Mouse (Mus musculus) testis, postnatal 10 days (tissue): Measurements from ENCODE around the gene Gphn.

Experiments
- DNase-seq: peaks from one replicate; pipeline ENCODE4 v3.0.0; 2021; ENCODE audit warnings: low spot score

Gphn gene

DNA sequence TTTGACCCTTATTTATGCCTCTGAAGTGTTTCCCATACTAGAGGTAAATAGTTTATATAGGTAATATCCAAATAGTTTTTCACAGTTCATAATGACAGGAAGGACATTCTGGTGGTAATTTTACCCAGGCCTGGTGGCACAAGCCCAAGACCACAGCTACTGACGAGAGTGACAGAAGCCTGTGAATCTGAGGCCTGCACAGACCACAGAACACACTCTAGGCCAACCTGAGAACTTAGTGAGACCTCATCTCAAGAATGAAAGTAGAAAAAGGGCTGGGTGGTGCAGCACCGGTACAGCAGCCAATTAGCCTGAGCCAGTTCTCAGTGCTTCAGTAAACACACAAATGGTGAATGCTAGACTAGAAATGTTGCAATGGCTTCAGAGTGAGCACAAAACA, 491.6 kb downstream of the Gphn start:
- DNase-seq: no peak

DNA sequence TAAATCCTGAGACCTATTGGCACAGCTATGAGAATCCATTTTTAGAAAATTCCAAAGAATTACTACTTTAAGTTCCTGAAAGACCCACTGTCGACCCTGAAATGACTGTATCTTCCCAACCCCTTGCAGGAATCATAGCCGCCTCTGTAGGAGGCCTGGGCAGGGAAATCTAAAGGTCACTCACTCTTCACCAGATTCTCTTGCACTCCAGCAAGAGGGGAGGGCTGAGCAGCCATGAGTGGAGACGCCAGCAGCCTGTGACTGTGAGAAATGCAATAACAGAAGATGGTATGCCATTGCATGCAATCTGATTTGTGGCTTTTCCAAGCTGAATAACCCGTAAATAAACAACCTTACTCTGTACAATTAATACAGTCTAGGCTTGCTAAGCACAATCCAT, 501.5 kb downstream of the Gphn start:
- no peak for DNase-seq
